Mouse (Mus musculus) limb, embryonic 13.5 days (tissue): ENCODE results near the gene Olfr1039. TPM values are rescaled to one million over a fixed set of nuclear protein-coding genes. Genes with fewer than 3 reads are reported as not detected.
"Not testable (repeated sequence)": the region's sequence is repeated elsewhere in the genome, so short reads cannot be mapped to it uniquely, and the experiment has no call there.

ENCODE experiments used
- ATAC-seq: fragments of 200-750 bp; cut with Nextera tagmentation; 2 replicates; pipeline ENCODE4 v1.8.0; 2017; ENCODE audit warnings: low read depth, moderate number of reproducible peaks, moderate TSS enrichment; ENCODE audit not compliant: low FRiP score
- H3K27ac ChIP-seq: fragments of 300-500 bp; sonication (generic); 2 replicates; pipeline ENCODE4 v1.5.1; 2015; ENCODE audit warnings: inconsistent platforms, mild to moderate bottlenecking, moderate library complexity
- H3K27me3 ChIP-seq: fragments of 300-500 bp; sonication (generic); 2 replicates; pipeline ENCODE4 v1.6.1; 2015; ENCODE audit warnings: mild to moderate bottlenecking, inconsistent platforms
- H3K36me3 ChIP-seq: fragments of 300-500 bp; sonication (generic); 2 replicates; pipeline ENCODE4 v1.6.1; 2015; ENCODE audit warnings: inconsistent platforms, mild to moderate bottlenecking, moderate library complexity
- H3K4me1 ChIP-seq: fragments of 300-500 bp; sonication (generic); 2 replicates; pipeline ENCODE4 v1.6.1; 2015; ENCODE audit warnings: inconsistent platforms
- H3K4me2 ChIP-seq: fragments of 300-500 bp; sonication (generic); replicated peaks from 2 replicates; pipeline ENCODE4 v1.6.1; 2015; ENCODE audit warnings: inconsistent platforms, mild to moderate bottlenecking, moderate library complexity
- H3K4me3 ChIP-seq: fragments of 300-500 bp; sonication (generic); 2 replicates; pipeline ENCODE4 v1.5.1; 2015; ENCODE audit warnings: moderate library complexity, mild to moderate bottlenecking, inconsistent platforms
- H3K9ac ChIP-seq: fragments of 300-500 bp; sonication (generic); 2 replicates; pipeline ENCODE4 v1.6.1; 2015; ENCODE audit warnings: mild to moderate bottlenecking, inconsistent platforms
- H3K9me3 ChIP-seq: fragments of 300-500 bp; sonication (generic); 2 replicates; pipeline ENCODE4 v1.6.1; 2016; ENCODE audit warnings: inconsistent platforms
- WGBS: fragments of 180-500 bp; shearing (Covaris S2); methylation state at CpG from one replicate; pipeline ENCODE4 v1.1.7; 2015; 5-methylcytosine and 5-hydroxymethylcytosine counted together
- polyA plus RNA-seq: library from polyadenylated mRNA; unstranded; fragments of >200 nt; fragmentation: Nextera tagmentation; extraction: Ambion mirVana; gene quantifications from 2 replicates; pipeline ENCODE4 v1.2.1, GENCODE M21; 2015

The Olfr1039 gene
- polyA plus RNA-seq = not detected in 2 replicates

DNA sequence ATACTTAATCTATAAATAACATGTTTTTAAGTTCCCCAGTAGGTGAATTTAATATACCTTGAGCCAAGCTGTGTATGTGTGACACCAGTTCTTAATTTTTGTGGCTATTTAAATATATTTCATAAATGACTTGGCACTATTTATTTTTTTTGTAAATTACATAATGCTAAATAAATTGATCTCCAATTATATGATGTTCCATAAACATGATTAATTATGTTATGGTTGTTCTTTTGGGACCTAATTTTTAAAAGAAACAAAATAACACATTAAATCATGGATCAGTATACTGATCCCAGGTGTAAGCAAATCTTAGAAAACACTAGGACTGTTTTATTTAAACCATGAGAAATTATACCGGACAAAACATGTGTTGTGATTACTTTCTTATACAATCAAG, at the start of gene Olfr1039:
Gene Olfr1039 (minus strand): TSS at position 101 of the 400 bp plus-strand sequence.
- Histone ChIP-seq H3K36me3 (no peaks in the 10 kb centered on the region), H3K9ac (no peak within 1 kb of the TSS), H3K4me3 (no peak within 1 kb of the TSS), H3K9me3 (no peaks in the 10 kb centered on the region), H3K4me2 (no peak within 1 kb of the TSS), H3K27ac (no peak within 1 kb of the TSS), H3K27me3 (no peaks in the 10 kb centered on the region), H3K4me1 (no peaks in the 10 kb centered on the region)
- no peak for ATAC-seq
- 100% methylated on average over 1 of the region's 1 CpGs for WGBS

DNA sequence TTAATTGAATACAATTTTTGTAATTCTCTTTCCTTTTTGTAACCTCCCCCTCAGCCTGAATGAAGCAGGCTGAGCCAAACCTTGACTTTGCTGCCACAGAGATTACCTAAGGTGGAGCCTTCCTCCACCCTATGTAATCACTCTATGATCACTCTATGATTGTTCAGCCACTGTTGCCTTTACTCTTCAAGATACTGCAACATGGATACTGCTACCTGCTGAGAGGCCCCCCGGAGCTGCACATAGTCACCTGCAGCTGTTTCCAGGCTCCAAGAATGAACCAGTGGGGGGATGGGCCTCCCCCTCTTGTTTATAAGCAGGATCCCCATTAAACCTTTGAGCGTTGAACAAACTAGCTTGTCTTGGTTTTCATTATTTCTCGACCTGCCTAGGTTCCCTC, 44.2 kb upstream of the Olfr1039 start:
- H3K36me3 ChIP-seq = no peaks in the 10 kb centered on the region
- H3K9ac ChIP-seq = no peak overlapping the region
- ATAC-seq = no peak
- H3K4me3 ChIP-seq = no peak overlapping the region
- no peak overlapping the region for H3K27ac ChIP-seq
- H3K9me3 ChIP-seq = no peaks in the 10 kb centered on the region
- no peaks in the 10 kb centered on the region for H3K27me3 ChIP-seq
- 66% methylated on average over 3 of the region's 3 CpGs for WGBS
- no peaks in the 10 kb centered on the region for H3K4me1 ChIP-seq
- H3K4me2 ChIP-seq = no peak overlapping the region

DNA sequence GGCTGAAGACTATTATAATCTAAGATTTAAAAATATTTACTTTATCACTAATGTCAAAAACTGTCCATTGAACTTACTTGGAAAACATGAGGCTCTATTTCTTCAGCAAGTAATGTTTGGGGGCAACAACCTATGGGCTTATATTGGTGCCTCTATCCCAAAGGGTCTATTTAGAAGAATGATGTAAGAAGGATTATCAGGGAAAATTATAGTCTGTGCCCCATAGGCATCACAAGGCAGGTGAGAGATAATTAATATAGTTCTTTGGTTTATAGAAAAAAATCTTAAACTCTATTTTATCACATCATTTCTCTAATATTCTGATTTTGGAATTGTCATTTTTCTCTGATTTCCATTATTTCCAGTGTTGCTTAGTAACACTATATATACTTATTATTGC, 42.0 kb upstream of the Olfr1039 start, which contains the start of gene Olfr1044:
Gene Olfr1044 (minus strand): TSS at position 101 of the 400 bp plus-strand sequence.
- no peak within 1 kb of the TSS for H3K4me2 ChIP-seq
- no peaks in the 10 kb centered on the region for H3K27me3 ChIP-seq
- no peaks in the 10 kb centered on the region for H3K4me1 ChIP-seq
- ATAC-seq = no peak
- H3K27ac ChIP-seq = no peak within 1 kb of the TSS
- H3K9ac ChIP-seq = no peak within 1 kb of the TSS
- H3K36me3 ChIP-seq = no peaks in the 10 kb centered on the region
- H3K4me3 ChIP-seq = no peak within 1 kb of the TSS
- H3K9me3 ChIP-seq = no peaks in the 10 kb centered on the region

DNA sequence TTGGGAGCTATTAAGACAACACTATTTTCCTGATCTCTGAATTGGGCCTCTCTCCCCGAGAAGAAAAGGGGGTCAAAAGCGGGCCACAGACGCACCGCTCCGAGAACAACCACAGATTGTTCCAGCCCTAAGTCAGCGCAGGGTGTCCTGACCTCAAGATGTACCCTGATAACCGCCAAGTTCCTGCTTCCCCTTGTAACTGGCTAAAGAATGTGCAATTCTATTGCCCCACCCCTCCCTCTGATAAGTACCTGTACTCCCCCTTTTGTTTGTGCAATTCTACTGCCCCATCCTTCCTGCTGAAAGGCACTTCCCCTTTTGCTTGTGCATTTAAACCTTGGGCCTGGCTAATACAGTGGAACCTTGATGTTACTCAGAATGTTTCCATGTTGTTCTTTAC, 39.7 kb upstream of the Olfr1039 start:
- not testable (repeated sequence) for ATAC-seq, H3K9me3 ChIP-seq, H3K9ac ChIP-seq, H3K4me2 ChIP-seq, H3K4me3 ChIP-seq, H3K4me1 ChIP-seq, H3K36me3 ChIP-seq, H3K27me3 ChIP-seq, H3K27ac ChIP-seq
- WGBS = 89% methylated on average over 7 of the region's 7 CpGs

DNA sequence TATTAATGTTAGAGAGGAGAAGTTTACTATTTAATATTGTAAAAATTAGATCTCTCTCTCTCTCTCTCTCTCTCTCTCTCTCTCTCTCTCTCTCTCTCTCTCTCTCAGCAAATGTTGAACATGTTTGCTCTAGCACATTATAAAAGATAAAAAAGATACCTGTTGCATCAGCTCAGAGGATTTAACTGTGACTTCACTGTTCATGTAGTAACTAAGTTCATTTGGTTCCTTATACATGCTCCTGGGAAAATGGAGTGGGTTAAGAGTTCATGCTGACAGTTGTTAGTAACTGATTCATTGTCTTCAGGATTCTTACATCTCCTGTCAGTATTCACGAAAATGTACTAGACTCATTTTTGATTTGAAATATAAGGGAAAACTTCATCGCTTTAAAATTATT, 31.7 kb upstream of the Olfr1039 start, which contains the start of gene Olfr1043:
Gene Olfr1043 (minus strand): TSS at position 101 of the 400 bp plus-strand sequence.
- Histone ChIP-seq H3K27me3 (no peaks in the 10 kb centered on the region), H3K4me2 (no peak within 1 kb of the TSS), H3K27ac (no peak within 1 kb of the TSS), H3K9ac (no peak within 1 kb of the TSS), H3K4me3 (no peak within 1 kb of the TSS), H3K9me3 (no peaks in the 10 kb centered on the region), H3K4me1 (no peaks in the 10 kb centered on the region), H3K36me3 (no peaks in the 10 kb centered on the region)
- WGBS = 95% methylated on average over 2 of the region's 2 CpGs
- ATAC-seq = no peak

DNA sequence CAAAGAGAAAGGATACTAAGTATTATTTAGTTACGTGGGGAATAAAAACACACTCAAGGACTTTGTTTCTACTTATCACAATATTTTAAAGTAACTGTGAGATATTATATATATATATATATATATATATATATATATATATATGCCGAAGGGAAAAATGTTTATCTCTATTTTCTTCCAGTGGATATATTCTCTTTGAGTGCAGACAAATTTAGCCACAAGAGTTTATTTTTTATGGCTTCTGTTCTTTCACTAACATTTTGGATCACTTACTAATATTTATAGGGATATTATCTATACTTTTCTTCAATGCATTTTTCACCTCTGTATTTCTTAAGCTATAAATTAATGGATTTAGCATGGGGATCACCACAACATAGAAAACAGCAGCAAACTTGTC, 26.0 kb upstream of the Olfr1039 start, which contains the start of gene Olfr1042:
Gene Olfr1042 (minus strand): TSS at position 101 of the 400 bp plus-strand sequence.
- H3K36me3 ChIP-seq = no peaks in the 10 kb centered on the region
- H3K27ac ChIP-seq = no peak within 1 kb of the TSS
- no peak within 1 kb of the TSS for H3K4me2 ChIP-seq
- no peak within 1 kb of the TSS for H3K4me3 ChIP-seq
- WGBS = 82% methylated on average over 2 of the region's 2 CpGs
- no peak for ATAC-seq
- no peak within 1 kb of the TSS for H3K9ac ChIP-seq
- no peaks in the 10 kb centered on the region for H3K27me3 ChIP-seq
- H3K4me1 ChIP-seq = no peaks in the 10 kb centered on the region
- no peaks in the 10 kb centered on the region for H3K9me3 ChIP-seq

DNA sequence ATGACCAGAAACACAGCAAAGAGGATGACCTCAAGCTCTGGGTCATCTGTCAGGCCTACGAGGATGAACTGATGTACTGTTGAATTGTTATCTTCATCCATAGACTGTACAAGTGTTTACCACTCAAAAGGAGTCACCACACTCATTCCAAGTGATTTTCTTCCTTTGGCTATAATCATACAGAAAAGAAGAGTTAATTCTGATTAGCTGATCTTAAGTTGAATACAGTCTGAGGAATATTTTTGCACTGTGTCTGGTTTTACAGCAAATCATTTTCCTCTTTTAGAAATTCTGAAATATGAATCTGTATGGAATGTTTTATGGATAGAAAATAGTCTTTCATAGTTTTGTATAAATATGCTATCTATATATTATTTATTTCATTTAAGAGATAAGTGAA, 10.9 kb upstream of the Olfr1039 start, which contains the start of gene Olfr1040:
Gene Olfr1040 (minus strand): TSS at position 101 of the 400 bp plus-strand sequence.
- no peak within 1 kb of the TSS for H3K27ac ChIP-seq
- H3K4me1 ChIP-seq = no peaks in the 10 kb centered on the region
- H3K27me3 ChIP-seq = no peaks in the 10 kb centered on the region
- 74% methylated on average over 1 of the region's 1 CpGs for WGBS
- H3K4me3 ChIP-seq = no peak within 1 kb of the TSS
- H3K9me3 ChIP-seq = no peaks in the 10 kb centered on the region
- H3K4me2 ChIP-seq = no peak within 1 kb of the TSS
- no peak for ATAC-seq
- no peak within 1 kb of the TSS for H3K9ac ChIP-seq
- H3K36me3 ChIP-seq = no peaks in the 10 kb centered on the region

DNA sequence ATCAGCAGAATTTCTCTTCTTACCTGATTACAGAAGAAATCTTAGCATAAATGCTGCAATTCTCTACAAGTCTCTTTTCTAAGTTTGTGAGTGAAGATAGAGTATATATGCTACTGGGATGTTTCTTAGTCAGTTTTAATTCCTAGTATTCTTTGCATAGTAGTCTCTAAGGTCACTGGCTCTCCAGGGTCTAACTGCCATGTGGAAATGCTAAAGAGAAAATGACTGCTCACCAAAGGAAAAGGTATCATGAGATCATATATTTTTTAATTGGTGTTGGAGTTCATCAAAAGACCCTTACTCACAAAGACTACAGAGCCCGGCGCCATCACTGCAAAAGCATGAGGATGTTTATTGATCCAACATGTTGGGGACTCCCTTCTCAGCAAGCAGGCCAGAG, 48.4 kb downstream of the Olfr1039 start, which contains the start of gene Olfr1037:
Gene Olfr1037 (minus strand): TSS at position 101 of the 400 bp plus-strand sequence.
- Histone ChIP-seq H3K27ac (no peak within 1 kb of the TSS), H3K4me2 (no peak within 1 kb of the TSS), H3K4me1 (no peaks in the 10 kb centered on the region), H3K27me3 (no peaks in the 10 kb centered on the region), H3K9me3 (no peaks in the 10 kb centered on the region), H3K4me3 (no peak within 1 kb of the TSS), H3K9ac (no peak within 1 kb of the TSS), H3K36me3 (no peaks in the 10 kb centered on the region)
- 87% methylated on average over 2 of the region's 2 CpGs for WGBS
- no peak for ATAC-seq

DNA sequence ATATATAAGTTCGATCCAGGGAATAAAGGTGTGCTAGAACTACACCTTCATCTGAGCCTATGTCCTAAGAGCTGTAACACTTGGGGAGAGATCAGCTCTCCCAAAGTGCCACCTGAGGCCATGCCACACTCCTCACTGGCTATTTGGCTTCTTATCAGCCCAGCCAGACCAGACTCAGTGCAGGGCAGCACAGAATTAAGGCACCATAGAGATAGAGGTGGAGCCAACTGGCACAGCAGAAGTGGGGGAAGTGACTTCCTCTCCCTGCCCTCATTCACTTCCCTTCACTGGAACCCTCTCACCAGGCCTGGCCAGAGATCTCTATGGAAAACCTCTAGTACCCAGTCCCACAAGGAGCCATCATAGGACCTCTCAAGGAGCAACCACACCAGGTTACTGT, 55.2 kb downstream of the Olfr1039 start:
- not testable (repeated sequence) for ATAC-seq

More for the DNA sequence above, 55.2 kb downstream of the Olfr1039 start:
- not testable (repeated sequence) for H3K4me2 ChIP-seq, H3K4me3 ChIP-seq, H3K4me1 ChIP-seq, H3K9ac ChIP-seq, H3K9me3 ChIP-seq, H3K27ac ChIP-seq, H3K27me3 ChIP-seq, H3K36me3 ChIP-seq
- WGBS = 80% methylated on average over 1 of the region's 1 CpGs

Other genes with a start within 250 kb of the Olfr1039 start
- not detected in 2 replicates for gene Olfr1024, start 230.9 kb downstream of the Olfr1039 start, polyA plus RNA-seq
- gene Olfr1025-ps1, start 220.7 kb downstream of the Olfr1039 start, polyA plus RNA-seq = not detected in 2 replicates
- gene Olfr1026, start 214.4 kb downstream of the Olfr1039 start, polyA plus RNA-seq = not detected in 2 replicates
- not detected in 2 replicates for gene Olfr1028, start 185.5 kb downstream of the Olfr1039 start, polyA plus RNA-seq
- gene Olfr1029, start 162.0 kb downstream of the Olfr1039 start, polyA plus RNA-seq = not detected in 2 replicates
- gene Olfr1030, start 156.7 kb downstream of the Olfr1039 start, polyA plus RNA-seq = not detected in 2 replicates
- gene Olfr1031, start 145.6 kb downstream of the Olfr1039 start, polyA plus RNA-seq = not detected in 2 replicates
- gene Olfr1032, start 130.4 kb downstream of the Olfr1039 start, polyA plus RNA-seq = not detected in 2 replicates
- gene Olfr1033, start 115.3 kb downstream of the Olfr1039 start, polyA plus RNA-seq = 0.33 and 0.90 TPM in 2 replicates
- not detected in 2 replicates for gene Olfr1034, start 90.1 kb downstream of the Olfr1039 start, polyA plus RNA-seq
- gene Olfr1036, start 61.9 kb downstream of the Olfr1039 start, polyA plus RNA-seq = not detected in 2 replicates
- gene Olfr1037, start 48.5 kb downstream of the Olfr1039 start, polyA plus RNA-seq = not detected in 2 replicates
- gene Olfr1040, start 10.8 kb upstream of the Olfr1039 start, polyA plus RNA-seq = not detected in 2 replicates
- gene Olfr1042, start 25.9 kb upstream of the Olfr1039 start, polyA plus RNA-seq = not detected in 2 replicates
- not detected in 2 replicates for gene Olfr1043, start 31.6 kb upstream of the Olfr1039 start, polyA plus RNA-seq
- not detected in 2 replicates for gene Olfr1044, start 41.9 kb upstream of the Olfr1039 start, polyA plus RNA-seq
- gene Olfr52, start 49.8 kb upstream of the Olfr1039 start, polyA plus RNA-seq = not detected in 2 replicates
- not detected in 2 replicates for gene Olfr1045, start 67.1 kb upstream of the Olfr1039 start, polyA plus RNA-seq
- not detected in 2 replicates for gene Olfr1046, start 83.4 kb upstream of the Olfr1039 start, polyA plus RNA-seq
- gene Olfr1047, start 95.5 kb upstream of the Olfr1039 start, polyA plus RNA-seq = not detected in 2 replicates
- gene Olfr1048, start 104.4 kb upstream of the Olfr1039 start, polyA plus RNA-seq = not detected in 2 replicates
- not detected in 2 replicates for gene Olfr1049, start 122.4 kb upstream of the Olfr1039 start, polyA plus RNA-seq
- not detected in 2 replicates for gene Olfr1051, start 143.2 kb upstream of the Olfr1039 start, polyA plus RNA-seq
- not detected in 2 replicates for gene Olfr1052, start 156.5 kb upstream of the Olfr1039 start, polyA plus RNA-seq
- not detected in 2 replicates for gene Olfr1053, start 179.4 kb upstream of the Olfr1039 start, polyA plus RNA-seq
- gene Olfr1054, start 199.5 kb upstream of the Olfr1039 start, polyA plus RNA-seq = not detected in 2 replicates
- not detected in 2 replicates for gene Olfr1055, start 214.4 kb upstream of the Olfr1039 start, polyA plus RNA-seq
- gene Olfr1056, start 226.5 kb upstream of the Olfr1039 start, polyA plus RNA-seq = not detected in 2 replicates
- not detected in 2 replicates for gene Olfr1057, start 242.5 kb upstream of the Olfr1039 start, polyA plus RNA-seq